Mouse (Mus musculus): ENCODE measurements around the gene Nphs1. TPM values are rescaled to one million over a fixed set of nuclear protein-coding genes. Genes with fewer than 3 reads are reported as not detected.

Gene Nphs1
- not detected in 2 replicates for polyA plus RNA-seq (2012; ENCODE audit: insufficient read depth, low replicate concordance)

DNA sequence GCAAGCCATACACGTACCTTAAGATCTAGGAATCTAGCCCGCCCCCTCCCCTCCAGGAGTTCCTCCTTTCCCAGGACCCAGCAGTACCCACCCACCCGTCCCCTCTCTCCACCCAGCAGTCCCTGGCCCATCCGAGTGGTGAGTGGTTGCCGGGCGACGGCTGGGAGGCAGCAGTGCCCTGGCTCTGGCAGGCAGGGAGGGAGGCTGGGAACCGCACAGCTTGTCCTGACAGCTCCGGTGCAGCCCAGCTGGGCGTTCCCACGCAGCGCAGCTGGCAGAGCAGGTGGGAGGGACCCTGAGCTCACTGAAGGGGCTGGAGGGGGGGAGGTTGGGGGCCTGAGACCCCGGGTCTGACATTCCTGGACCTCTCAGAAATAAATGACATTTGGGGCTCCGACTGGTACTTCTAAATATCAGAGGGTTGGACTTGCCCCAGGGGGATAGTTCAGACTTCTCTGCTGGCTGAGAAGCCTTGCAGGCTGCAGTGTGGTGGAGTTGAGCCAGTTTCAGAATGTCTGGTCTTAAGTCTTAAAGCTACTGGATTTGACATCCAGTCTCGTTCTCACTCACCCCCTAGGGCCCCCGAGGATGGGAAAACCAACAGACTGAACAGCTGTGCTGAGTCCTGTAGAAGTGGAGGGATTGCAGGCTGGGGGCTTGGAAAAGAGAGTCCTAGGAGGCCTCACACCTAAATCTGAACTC is at the start of gene Nphs1, which contains the start of gene Kirrel2:
Gene Nphs1 (plus strand): TSS at position 687 of the 702 bp plus-strand sequence.
Gene Kirrel2 (minus strand): TSS at position 62 of the 702 bp plus-strand sequence.
- TF ChIP-seq FLI1 (IDR thresholded peaks at IDR 0.05; ENCODE audit: low read length) (no peak), GATA1 (IDR thresholded peaks at IDR 0.05; ENCODE audit: borderline replicate concordance, low read length) (no peak)
- H3K4me3 ChIP-seq (replicated peaks): no peak within 1 kb of the TSS
- no peaks in the 10 kb centered on the region for H3K9me3 ChIP-seq
- H3K4me1 ChIP-seq: peaks cover 23% of the 10 kb centered on the region
- H3K36me3 ChIP-seq (replicated peaks; ENCODE audit: low read length): no peaks in the 10 kb centered on the region
- peaks cover 99% of the 10 kb centered on the region for H3K27me3 ChIP-seq (replicated peaks)

- no peak for TF ChIP-seq GATA1 (IDR thresholded peaks at IDR 0.05; ENCODE audit: borderline replicate concordance, low read length)
- no peak for TF ChIP-seq FLI1 (IDR thresholded peaks at IDR 0.05; ENCODE audit: low read length)
- H3K4me3 ChIP-seq (replicated peaks): no peak overlapping the region
Measured at GRCm38 (mm10) chr7:30408639-30409038, 49.5 kb upstream of the Nphs1 start.

GRCm38 (mm10) chr7:30409789-30410188 is 48.3 kb upstream of the Nphs1 start:
- no peaks in the 10 kb centered on the region for H3K36me3 ChIP-seq (replicated peaks; ENCODE audit: low read length)
- no peak for TF ChIP-seq GATA1 (IDR thresholded peaks at IDR 0.05; ENCODE audit: borderline replicate concordance, low read length)
- TF ChIP-seq FLI1 (IDR thresholded peaks at IDR 0.05; ENCODE audit: low read length): no peak
- no peak overlapping the region for H3K4me3 ChIP-seq (replicated peaks)
- H3K9me3 ChIP-seq: peaks cover 6% of the 10 kb centered on the region
- H3K4me1 ChIP-seq: peaks cover 63% of the 10 kb centered on the region
- H3K27me3 ChIP-seq (replicated peaks): no peaks in the 10 kb centered on the region

More at GRCm38 (mm10) chr7:30408639-30409038, 49.5 kb upstream of the Nphs1 start:
- Histone ChIP-seq H3K27me3 (replicated peaks) (no peaks in the 10 kb centered on the region), H3K9me3 (peaks cover 6% of the 10 kb centered on the region), H3K36me3 (replicated peaks; ENCODE audit: low read length) (no peaks in the 10 kb centered on the region), H3K4me1 (peaks cover 59% of the 10 kb centered on the region)

GRCm38 (mm10) chr7:30411023-30411422 is 47.1 kb upstream of the Nphs1 start:
- no peaks in the 10 kb centered on the region for H3K27me3 ChIP-seq (replicated peaks)
- peaks cover 4% of the 10 kb centered on the region for H3K9me3 ChIP-seq
- no peaks in the 10 kb centered on the region for H3K36me3 ChIP-seq (replicated peaks; ENCODE audit: low read length)
- peaks cover 64% of the 10 kb centered on the region for H3K4me1 ChIP-seq
- no peak overlapping the region for H3K4me3 ChIP-seq (replicated peaks)
- TF ChIP-seq GATA1 (IDR thresholded peaks at IDR 0.05; ENCODE audit: borderline replicate concordance, low read length): no peak
- TF ChIP-seq FLI1 (IDR thresholded peaks at IDR 0.05; ENCODE audit: low read length): no peak

- Histone ChIP-seq H3K27me3 (replicated peaks) (no peaks in the 10 kb centered on the region), H3K4me1 (peaks cover 73% of the 10 kb centered on the region), H3K9me3 (0 out of 2 replicates have a peak, but pooled peaks cover 2% of the 10 kb centered on the region), H3K4me3 (replicated peaks) (peak overlapping the region; percentile 72), H3K36me3 (replicated peaks; ENCODE audit: low read length) (no peaks in the 10 kb centered on the region)
- TF ChIP-seq FLI1 (IDR thresholded peaks at IDR 0.05; ENCODE audit: low read length) (no peak), GATA1 (IDR thresholded peaks at IDR 0.05; ENCODE audit: borderline replicate concordance, low read length) (no peak)
Measured at GRCm38 (mm10) chr7:30412735-30413147, 45.4 kb upstream of the Nphs1 start.

DNA sequence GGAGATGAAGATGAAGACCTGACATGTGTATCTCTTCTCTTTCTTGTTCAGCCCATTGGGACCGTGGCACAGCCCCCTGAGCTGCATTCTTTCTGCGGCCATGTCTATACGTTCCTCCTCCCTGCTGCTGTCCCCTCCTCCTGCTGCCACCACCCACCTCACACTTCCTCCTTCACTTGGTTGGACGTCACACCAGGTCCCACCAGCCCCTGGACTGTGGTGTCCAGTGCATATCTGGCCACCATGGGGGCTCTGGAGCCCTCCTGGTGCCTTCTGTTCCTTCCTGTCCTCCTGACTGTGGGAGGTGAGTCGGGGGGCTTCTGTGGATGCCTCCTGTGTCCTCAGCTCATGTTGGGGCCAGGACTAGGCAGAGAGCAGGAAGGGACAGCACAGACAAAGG is 44.5 kb upstream of the Nphs1 start, which contains the start of gene Tyrobp:
Gene Tyrobp (plus strand): TSS at position 165 of the 400 bp plus-strand sequence.
- Histone ChIP-seq H3K9me3 (0 out of 2 replicates have a peak, but pooled peaks cover 2% of the 10 kb centered on the region), H3K4me1 (peaks cover 78% of the 10 kb centered on the region), H3K36me3 (replicated peaks; ENCODE audit: low read length) (no peaks in the 10 kb centered on the region), H3K4me3 (replicated peaks) (peak within 1 kb of the TSS; percentile 82), H3K27me3 (replicated peaks) (no peaks in the 10 kb centered on the region)
- TF ChIP-seq FLI1 (IDR thresholded peaks at IDR 0.05; ENCODE audit: low read length) (no peak), GATA1 (IDR thresholded peaks at IDR 0.05; ENCODE audit: borderline replicate concordance, low read length) (no peak)

- Histone ChIP-seq H3K4me3 (replicated peaks) (peak overlapping the region; percentile 94), H3K27me3 (replicated peaks) (no peaks in the 10 kb centered on the region)
Measured at GRCm38 (mm10) chr7:30417856-30418255, 40.3 kb upstream of the Nphs1 start.

DNA sequence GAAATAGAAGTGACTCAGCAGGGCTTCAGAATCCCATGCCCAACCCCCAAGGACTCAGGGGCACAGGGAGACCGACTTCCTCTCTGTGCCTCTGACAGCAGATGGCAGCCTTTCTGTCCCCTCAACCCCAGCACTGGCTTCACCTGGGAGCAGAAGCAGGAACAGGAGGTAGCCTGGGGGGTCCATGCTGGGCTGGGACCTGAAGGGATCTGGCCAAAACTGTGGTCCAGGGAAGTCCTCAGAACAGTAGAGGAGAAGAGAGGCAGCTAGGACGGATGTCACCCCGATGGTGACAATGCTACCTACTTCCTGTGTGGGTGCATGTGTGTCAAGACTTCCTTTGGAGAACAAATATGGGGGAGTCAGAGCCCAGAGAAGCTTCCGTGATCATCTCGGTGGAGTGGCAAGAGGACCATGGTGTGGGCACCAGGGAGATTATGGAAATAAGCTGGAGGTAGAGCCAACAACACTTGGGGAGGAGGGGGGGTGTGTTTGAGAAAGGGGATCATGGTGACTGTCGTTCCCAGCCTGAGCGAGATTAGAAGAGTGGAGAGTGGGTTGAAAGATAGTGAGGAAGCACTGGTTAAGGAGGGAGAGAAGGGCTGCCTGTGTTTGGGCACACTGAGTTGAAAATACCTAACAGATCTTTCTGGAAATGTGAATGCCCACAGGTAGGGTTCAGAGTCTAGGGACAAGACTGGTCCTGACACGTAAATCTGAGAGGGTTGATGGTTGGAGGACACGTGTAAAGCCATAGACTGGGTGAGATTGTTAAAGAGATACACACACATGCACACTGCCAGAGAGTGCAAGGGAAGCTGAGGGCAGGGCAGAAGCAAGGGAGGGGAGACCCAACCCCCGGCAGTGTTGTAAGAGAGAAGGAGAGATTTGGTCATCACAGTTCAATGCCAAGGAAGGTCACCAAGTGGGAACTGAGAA is 38.3 kb upstream of the Nphs1 start, which contains the start of gene Hcst:
Gene Hcst (minus strand): TSS at position 294 of the 939 bp plus-strand sequence.
- Histone ChIP-seq H3K4me1 (peaks cover 81% of the 10 kb centered on the region), H3K36me3 (replicated peaks; ENCODE audit: low read length) (peaks cover 17% of the 10 kb centered on the region), H3K27me3 (replicated peaks) (no peaks in the 10 kb centered on the region), H3K4me3 (replicated peaks) (peak within 1 kb of the TSS; percentile 94), H3K9me3 (0 out of 2 replicates have a peak, but pooled peaks cover 2% of the 10 kb centered on the region)
- no peak for TF ChIP-seq GATA1 (IDR thresholded peaks at IDR 0.05; ENCODE audit: borderline replicate concordance, low read length)
- TF ChIP-seq FLI1 (IDR thresholded peaks at IDR 0.05; ENCODE audit: low read length): peak; percentile 17; the same call in 1 of the 2 replicates

More at GRCm38 (mm10) chr7:30417856-30418255, 40.3 kb upstream of the Nphs1 start:
- H3K4me1 ChIP-seq: peaks cover 79% of the 10 kb centered on the region
- 0 out of 2 replicates have a peak, but pooled peaks cover 2% of the 10 kb centered on the region for H3K9me3 ChIP-seq
- TF ChIP-seq FLI1 (IDR thresholded peaks at IDR 0.05; ENCODE audit: low read length) (no peak), GATA1 (IDR thresholded peaks at IDR 0.05; ENCODE audit: borderline replicate concordance, low read length) (no peak)
- no peaks in the 10 kb centered on the region for H3K36me3 ChIP-seq (replicated peaks; ENCODE audit: low read length)

DNA sequence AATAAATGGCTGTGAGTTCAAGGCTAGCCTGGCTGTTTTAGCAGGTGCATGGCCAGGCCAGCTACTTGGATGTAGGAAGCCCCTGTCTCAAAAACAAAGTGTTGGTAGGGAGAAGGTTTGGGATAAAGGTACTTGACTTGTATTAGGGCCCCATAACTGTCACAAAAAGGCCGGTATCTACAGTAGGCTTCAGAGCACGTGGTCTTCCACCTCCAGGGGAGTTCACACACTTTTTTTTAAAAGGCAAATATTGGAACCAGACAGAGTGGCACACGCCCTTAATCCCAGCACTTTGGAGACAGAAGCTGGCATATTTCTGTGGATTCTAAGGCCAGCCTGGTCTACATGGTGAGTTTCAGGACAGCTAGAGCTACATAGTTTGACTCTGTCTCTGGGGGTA is 37.4 kb upstream of the Nphs1 start:
- no peaks in the 10 kb centered on the region for H3K27me3 ChIP-seq (replicated peaks)
- H3K36me3 ChIP-seq (replicated peaks; ENCODE audit: low read length): peaks cover 26% of the 10 kb centered on the region
- H3K4me1 ChIP-seq: peaks cover 84% of the 10 kb centered on the region
- H3K9me3 ChIP-seq: no peaks in the 10 kb centered on the region
- peak overlapping the region; percentile 94 for H3K4me3 ChIP-seq (replicated peaks)
- TF ChIP-seq GATA1 (IDR thresholded peaks at IDR 0.05; ENCODE audit: borderline replicate concordance, low read length) (no peak), FLI1 (IDR thresholded peaks at IDR 0.05; ENCODE audit: low read length) (no peak)

Data from megakaryocyte, embryonic 14.5 days (primary cell).